Mouse (Mus musculus) brain, embryonic 14.5 days (tissue): ENCODE results near the gene Gfy. TPM values are rescaled to one million over a fixed set of nuclear protein-coding genes. Genes with fewer than 3 reads are reported as not detected.
"Not testable (repeated sequence)": the region's sequence is repeated elsewhere in the genome, so short reads cannot be mapped to it uniquely, and the experiment has no call there.

Experiments
- DNase-seq: peaks from one replicate; pipeline ENCODE4 v3.0.0-alpha.2; 2011; ENCODE audit warnings: low read depth
- CTCF ChIP-seq: fragments of 200-500 bp; IDR thresholded peaks from 2 replicates; pipeline ENCODE4 v1.5.1; 2012; ENCODE audit warnings: inconsistent platforms, mild to moderate bottlenecking, moderate library complexity, borderline replicate concordance; ENCODE audit not compliant: insufficient read depth, insufficient read length; ENCODE audit errors: extremely low read depth
- POLR2A ChIP-seq: fragments of 200-500 bp; IDR thresholded peaks from 2 replicates; pipeline ENCODE4 v1.6.1; 2012; ENCODE audit warnings: mild to moderate bottlenecking, inconsistent platforms, borderline replicate concordance; ENCODE audit not compliant: poor library complexity, insufficient read depth, insufficient read length, severe bottlenecking; ENCODE audit errors: extremely low read depth
- polyA plus RNA-seq: library from polyadenylated mRNA; depleted of rRNA; stranded (reverse); fragments of >200 nt; gene quantifications from 2 replicates; pipeline ENCODE4 v1.2.3, GENCODE M21; 2012

The Gfy gene
- polyA plus RNA-seq, 1 experiment: 0.12 TPM

- no peak for TF ChIP-seq POLR2A
- no peak for TF ChIP-seq CTCF
- no peak for DNase-seq
These were observed 819 bp downstream of the Gfy start for GRCm38 (mm10) chr7:45178550-45178949.

- DNase-seq: no peak
- TF ChIP-seq POLR2A: no peak
- no peak for TF ChIP-seq CTCF
These were observed 3.0 kb downstream of the Gfy start for GRCm38 (mm10) chr7:45176356-45176755.

GRCm38 (mm10) chr7:45175929-45176328, 3.4 kb downstream of the Gfy start:
- TF ChIP-seq CTCF: no peak
- TF ChIP-seq POLR2A: no peak
- no peak for DNase-seq

GRCm38 (mm10) chr7:45175398-45175797, 4.0 kb downstream of the Gfy start:
- TF ChIP-seq CTCF (no peak), POLR2A (no peak)
- no peak for DNase-seq

- DNase-seq: no peak
- TF ChIP-seq CTCF (no peak), POLR2A (no peak)
These were observed 4.6 kb downstream of the Gfy start for GRCm38 (mm10) chr7:45174567-45175280.

- DNase-seq: not testable (repeated sequence)
These were observed 5.6 kb downstream of the Gfy start for GRCm38 (mm10) chr7:45173772-45174171.

- no peak for DNase-seq
- TF ChIP-seq POLR2A (no peak), CTCF (peak; percentile 38; the same call in 1 of the 2 replicates)
These were observed 6.4 kb downstream of the Gfy start for GRCm38 (mm10) chr7:45172974-45173373.

GRCm38 (mm10) chr7:45169495-45169894, 9.9 kb downstream of the Gfy start:
- no peak for TF ChIP-seq POLR2A
- no peak for TF ChIP-seq CTCF
- DNase-seq: no peak

- no peak for DNase-seq
- TF ChIP-seq POLR2A (no peak), CTCF (no peak)
These were observed 10.7 kb downstream of the Gfy start for GRCm38 (mm10) chr7:45168656-45169055.

- peak; percentile 57 for DNase-seq
- TF ChIP-seq POLR2A: no peak
- no peak for TF ChIP-seq CTCF
These were observed 11.5 kb downstream of the Gfy start for GRCm38 (mm10) chr7:45167761-45168445.

- no peak for TF ChIP-seq CTCF
- TF ChIP-seq POLR2A: no peak
These were observed 12.4 kb downstream of the Gfy start for GRCm38 (mm10) chr7:45166950-45167401.

GRCm38 (mm10) chr7:45165701-45166100, 13.7 kb downstream of the Gfy start:
- TF ChIP-seq POLR2A (no peak), CTCF (no peak)
- no peak for DNase-seq

More at GRCm38 (mm10) chr7:45166950-45167401, 12.4 kb downstream of the Gfy start:
- DNase-seq: peak; percentile 57

GRCm38 (mm10) chr7:45164833-45165232, 14.5 kb downstream of the Gfy start:
- no peak for DNase-seq
- TF ChIP-seq CTCF: no peak
- TF ChIP-seq POLR2A: no peak
